Mouse (Mus musculus): Measurements from ENCODE around the gene Fbxo2.

DNA sequence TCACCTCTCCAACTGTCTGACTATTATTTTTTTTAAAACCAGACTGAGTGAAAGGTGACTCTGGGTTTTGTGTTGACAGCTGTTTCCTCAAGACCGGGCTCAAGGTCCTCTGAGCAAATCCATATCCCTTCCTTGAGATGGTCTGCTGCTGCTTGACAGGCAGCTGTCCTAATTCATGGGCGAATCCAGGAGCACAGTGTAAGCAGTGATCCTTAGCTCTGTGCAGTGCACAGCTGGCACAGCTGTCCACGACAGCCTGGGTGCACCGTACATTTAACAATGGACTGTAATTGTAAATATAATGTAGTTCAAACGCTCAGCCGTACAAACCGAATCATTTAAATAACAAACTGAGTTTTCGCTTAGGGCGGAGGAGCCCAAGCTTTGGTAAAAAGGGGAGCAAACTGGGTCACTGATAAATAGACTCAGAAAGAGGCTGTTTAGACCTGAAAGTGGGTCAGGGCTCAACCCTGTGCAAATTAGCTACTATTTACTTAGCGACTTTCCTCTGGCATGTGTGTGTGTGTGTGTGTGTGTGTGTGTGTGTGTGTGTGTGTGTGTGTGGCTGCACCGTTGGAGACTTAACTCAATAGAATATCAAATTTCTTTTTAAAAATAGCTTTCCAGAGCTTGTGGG lies 55.0 kb downstream of the Fbxo2 start:
- no peak for TF ChIP-seq MYOD1 (IDR thresholded peaks at IDR 0.05; ENCODE audit: control insufficient read depth in 1 of 3, insufficient read length in 2 of 3, low read depth in 2 of 3)
- no peak for TF ChIP-seq MAX (IDR thresholded peaks at IDR 0.05; ENCODE audit: low read depth)
- TF ChIP-seq POLR2AphosphoS2 (IDR thresholded peaks at IDR 0.05; ENCODE audit: insufficient read length, low read depth) = no peak
- no peak for TF ChIP-seq POLR2A (IDR thresholded peaks at IDR 0.05; ENCODE audit: insufficient read length, low read depth)
- no peak for TF ChIP-seq E2F4 (IDR thresholded peaks at IDR 0.05; ENCODE audit: insufficient read depth)
- TF ChIP-seq MYOG (IDR thresholded peaks at IDR 0.05; ENCODE audit: control insufficient read depth in 1 of 3, insufficient read depth in 1 of 3, insufficient read length in 2 of 3, low read depth in 2 of 3) = no peak
- no peak for TF ChIP-seq CEBPB (IDR thresholded peaks at IDR 0.05; ENCODE audit: insufficient read depth, poor library complexity, severe bottlenecking)
- no peak for TF ChIP-seq TCF12 (IDR thresholded peaks at IDR 0.05; ENCODE audit: insufficient read depth, poor library complexity, severe bottlenecking)
- TF ChIP-seq TCF3 (IDR thresholded peaks at IDR 0.05; ENCODE audit: insufficient read length, low read depth) = no peak
- TF ChIP-seq SRF (IDR thresholded peaks at IDR 0.05; ENCODE audit: control insufficient read depth, insufficient read length, low read depth) = no peak
